In the genomic region with DNA sequence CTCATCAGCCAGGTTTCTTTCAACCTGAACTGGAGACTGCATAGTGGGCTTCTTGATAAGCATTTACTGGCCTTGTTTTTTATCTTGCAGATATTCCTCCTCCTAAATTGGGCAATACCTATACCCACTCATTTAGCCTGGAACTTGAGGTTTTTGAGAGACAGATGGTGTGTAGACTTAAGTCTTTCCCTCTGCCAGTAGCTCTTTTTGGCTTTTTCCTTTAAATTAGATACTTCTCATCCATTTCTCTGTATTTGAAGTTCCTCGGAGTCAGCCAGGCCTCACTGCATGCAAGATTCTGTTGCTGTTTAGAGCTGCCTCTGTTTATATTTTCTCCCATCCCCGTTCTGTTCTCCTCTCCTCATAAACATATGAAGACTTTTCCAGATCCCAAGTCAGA, we compare ENCODE assay signal across 26 mouse cellular contexts.
"Had no signal": no experiment of that assay in that cellular context is flagged by ENCODE, and none has a peak within 500 bp of the region (broad histone marks: within the 10 kb centered on the region; RNA-seq: fewer than 3 reads in every experiment).

No protein-coding gene starts in this region.

- H3K9ac ChIP-seq: heart, embryonic 13.5 days; heart, embryonic 15.5 days; hindbrain, embryonic 12.5 days; hindbrain, embryonic 14.5 days; intestine, embryonic 15.5 days; limb, embryonic 12.5 days; liver, embryonic 13.5 days; liver, embryonic 15.5 days; liver, postnatal 0 days had no signal

- H3K9me3 ChIP-seq: heart, embryonic 13.5 days; heart, embryonic 15.5 days; hindbrain, embryonic 10.5 days; hindbrain, embryonic 12.5 days; intestine, embryonic 15.5 days; limb, embryonic 10.5 days; limb, embryonic 12.5 days; liver, embryonic 13.5 days; liver, embryonic 15.5 days had no signal

- H3K4me1 ChIP-seq: hindbrain, embryonic 10.5 days; hindbrain, embryonic 12.5 days; intestine, embryonic 15.5 days; limb, embryonic 12.5 days; liver, embryonic 13.5 days; liver, embryonic 15.5 days had no signal

- H3K4me2 ChIP-seq: heart, embryonic 11.5 days; heart, embryonic 13.5 days; heart, embryonic 15.5 days; hindbrain, embryonic 12.5 days; hindbrain, embryonic 14.5 days; intestine, embryonic 15.5 days; limb, embryonic 12.5 days; liver, embryonic 11.5 days; liver, embryonic 13.5 days; liver, embryonic 15.5 days had no signal

- H3K4me3 ChIP-seq: heart, embryonic 13.5 days; heart, embryonic 15.5 days; hindbrain, embryonic 10.5 days; hindbrain, embryonic 12.5 days; intestine, embryonic 15.5 days; layer of hippocampus, adult 2 months; limb, embryonic 10.5 days; limb, embryonic 12.5 days; liver, embryonic 13.5 days; liver, embryonic 15.5 days had no signal

- DNase-seq: gastrocnemius, postnatal 10 days; gastrocnemius, postnatal 25 days; heart, adult 18-20 months; heart, postnatal 4 days; kidney, adult 18-20 months; kidney, adult 8-10 months; kidney, postnatal 10 days; kidney, postnatal 25 days; kidney, postnatal 4 days; liver; liver, embryonic 13.5 days; liver, postnatal 0 days had no signal

- H3K27me3 ChIP-seq: heart, embryonic 13.5 days; heart, embryonic 15.5 days; hindbrain, embryonic 12.5 days; intestine, embryonic 15.5 days; limb, embryonic 12.5 days; liver, embryonic 13.5 days; liver, embryonic 15.5 days had no signal

- ATAC-seq: inflammation-experienced regulatory T-cells, adult 6 months; intestine, embryonic 15.5 days; intestine, postnatal 0 days; liver, postnatal 0 days had no signal

- H3K27ac ChIP-seq: heart, embryonic 13.5 days; heart, embryonic 15.5 days; hindbrain, embryonic 10.5 days; hindbrain, embryonic 12.5 days; hindbrain, embryonic 14.5 days; intestine, embryonic 15.5 days; limb, embryonic 10.5 days; limb, embryonic 12.5 days; liver, embryonic 13.5 days; liver, embryonic 15.5 days had no signal
